In genomic region chr3:129515863-129516436, GRCm38 (mm10) we compare ENCODE assay signal across 28 mouse cellular contexts. TPM values are rescaled to one million over a fixed set of nuclear protein-coding genes. Genes with fewer than 3 reads are reported as not detected.
DNase-seq lines count a peak whose midpoint lies in the region; ATAC-seq and TF ChIP-seq lines count a peak whose summit lies in the region.
"Had no signal": no experiment of that assay in that cellular context is flagged by ENCODE, and none has a peak within 500 bp of the region (broad histone marks: within the 10 kb centered on the region; RNA-seq: fewer than 3 reads in every experiment).

No protein-coding gene starts in this region.

- no peak for DNase-seq in cerebellum, adult 8-10 months
- peak; percentile 63 for DNase-seq in brain, adult 2 months (ENCODE audit: low read depth, low spot score)
- peak; percentile 56 for DNase-seq in cerebellum, adult 9-11 months
- DNase-seq in cerebellum, postnatal 25 days = peak; percentile 25 to 40
- no peak for DNase-seq in adrenal gland, adult (ENCODE audit: inconsistent age in 2 of 2, low spot score in 1 of 2)
- DNase-seq in right cerebral cortex, postnatal 10 days (ENCODE audit: low spot score in 2 of 2) = no peak
- no peak for DNase-seq in heart, adult 2 months
- DNase-seq: adrenal gland, postnatal 10 days; adrenal gland, postnatal 36 days; embryo, embryonic 11 days; gastrocnemius, postnatal 14 days; heart, adult 18-20 months; kidney, adult 18-20 months; kidney, adult 9 months had no signal

- no peaks in the 10 kb centered on the region for H3K36me3 ChIP-seq in heart, adult 2 months (ENCODE audit: control insufficient read depth, insufficient read depth, low read length)
- H3K36me3 ChIP-seq: embryonic facial prominence, embryonic 10.5 days; embryonic facial prominence, embryonic 13.5 days; forebrain, embryonic 10.5 days; heart, embryonic 10.5 days; heart, embryonic 13.5 days; hindbrain, embryonic 10.5 days; hindbrain, embryonic 13.5 days; intestine, embryonic 15.5 days had no signal

- no peak overlapping the region for H3K27ac ChIP-seq in heart, adult 2 months
- H3K27ac ChIP-seq: embryonic facial prominence, embryonic 10.5 days; embryonic facial prominence, embryonic 13.5 days; forebrain, embryonic 10.5 days; forebrain, embryonic 13.5 days; heart, embryonic 10.5 days; heart, embryonic 13.5 days; hindbrain, embryonic 10.5 days; hindbrain, embryonic 13.5 days; intestine, embryonic 15.5 days had no signal

- H3K4me3 ChIP-seq in heart, adult 2 months = no peak overlapping the region
- H3K4me3 ChIP-seq: embryonic facial prominence, embryonic 10.5 days; embryonic facial prominence, embryonic 13.5 days; erythroblast, embryonic 14.5 days; forebrain, embryonic 10.5 days; forebrain, embryonic 13.5 days; heart, embryonic 10.5 days; heart, embryonic 13.5 days; hindbrain, embryonic 10.5 days; hindbrain, embryonic 13.5 days; intestine, embryonic 15.5 days had no signal

- peak; percentile 90 for ATAC-seq in cerebellum, adult (ENCODE audit: insufficient number of reproducible peaks, low FRiP score, low TSS enrichment)
- ATAC-seq: activated CD4-positive, CD25-positive, alpha-beta regulatory T cell, adult 4 months; forebrain, embryonic 13.5 days; forebrain, embryonic 16.5 days; hindbrain, embryonic 16.5 days; intestine, embryonic 15.5 days had no signal

- no peak overlapping the region for H3K9ac ChIP-seq in heart, adult 2 months (ENCODE audit: low read depth, low read length)
- H3K9ac ChIP-seq: embryonic facial prominence, embryonic 13.5 days; forebrain, embryonic 13.5 days; heart, embryonic 13.5 days; hindbrain, embryonic 13.5 days; intestine, embryonic 15.5 days had no signal

- no peaks in the 10 kb centered on the region for H3K4me1 ChIP-seq in heart, adult 2 months (ENCODE audit: control insufficient read depth, insufficient read depth, low read length)
- H3K4me1 ChIP-seq: embryonic facial prominence, embryonic 10.5 days; embryonic facial prominence, embryonic 13.5 days; forebrain, embryonic 10.5 days; forebrain, embryonic 13.5 days; heart, embryonic 10.5 days; heart, embryonic 13.5 days; hindbrain, embryonic 10.5 days; hindbrain, embryonic 13.5 days; intestine, embryonic 15.5 days had no signal

- no peaks in the 10 kb centered on the region for H3K27me3 ChIP-seq in heart, adult 2 months (ENCODE audit: control insufficient read depth, insufficient read depth, low read length)
- H3K27me3 ChIP-seq: embryonic facial prominence, embryonic 13.5 days; forebrain, embryonic 13.5 days; heart, embryonic 13.5 days; hindbrain, embryonic 13.5 days; intestine, embryonic 15.5 days had no signal

- WGBS in heart, adult 2 months = 94% methylated on average over 3 of the region's 3 CpGs

- TF ChIP-seq EP300 in heart, adult 2 months (IDR thresholded peaks at IDR 0.05; ENCODE audit: insufficient read depth, low read depth, low read length) = no peak

- intact Hi-C loops in heart, adult 2 months (cut with DNase I) = no loop called here

- H3K79me2 ChIP-seq in heart, adult 2 months (replicated peaks; ENCODE audit: control insufficient read depth, insufficient read depth, low read length) = no peaks in the 10 kb centered on the region

- TF ChIP-seq CTCF in heart, adult 2 months (IDR thresholded peaks at IDR 0.05) = no peak

- TF ChIP-seq POLR2A in heart, adult 2 months (IDR thresholded peaks at IDR 0.05; ENCODE audit: insufficient read depth, low read depth, low read length) = no peak

RNA-seq across cellular contexts. Expression of gene Elovl6, which starts 16.2 kb away (rescaled TPM):
- total RNA-seq in heart, adult 2 months (2021) = 1 to 10 TPM; 1.3 to 1.7 TPM
- polyA plus RNA-seq in heart, adult 2 months (2012; rRNA removed) = 13.2 and 19.8 TPM in 2 replicates

Comparison
In these comparisons a context has a peak if more than half of its experiments do, and no peak if none do; other contexts are left out.
1. DNase-seq: peak in brain, adult 2 months (single experiment), cerebellum, adult 9-11 months (single experiment) and cerebellum, postnatal 25 days (2 of 2); none in cerebellum, adult 8-10 months (single experiment), adrenal gland, adult (0 of 2), right cerebral cortex, postnatal 10 days (0 of 2) and heart, adult 2 months (0 of 2).